Mouse (Mus musculus): Measurements from ENCODE around the gene Neb.

DNA sequence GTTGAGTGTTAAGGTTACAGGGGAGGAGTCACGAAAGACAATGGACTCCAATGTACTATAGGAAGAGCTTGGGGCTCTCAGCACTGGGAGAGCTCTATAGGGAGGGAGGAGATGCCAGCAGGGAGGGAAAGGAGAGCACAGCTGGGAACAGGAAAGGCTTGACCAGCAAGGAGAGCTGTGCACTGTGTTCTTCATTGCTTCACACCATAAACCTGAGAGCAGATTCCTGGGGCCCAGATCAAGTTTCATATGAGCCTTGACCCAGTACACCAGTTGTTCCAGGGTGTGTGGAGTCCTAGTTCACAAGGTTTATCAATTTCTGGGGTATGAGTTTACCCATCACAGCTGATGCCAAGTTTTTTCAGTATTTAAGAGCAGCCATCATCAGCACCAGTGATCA lies 106.1 kb downstream of the Neb start:
- no peak for TF ChIP-seq CTCF (IDR thresholded peaks at IDR 0.05)
- TF ChIP-seq EP300 (IDR thresholded peaks at IDR 0.05): no peak
